Mouse (Mus musculus) urinary bladder, adult 2 months (tissue): ENCODE measurements around the gene Frat1. TPM values are rescaled to one million over a fixed set of nuclear protein-coding genes. Genes with fewer than 3 reads are reported as not detected.
"Not testable (repeated sequence)": the region's sequence is repeated elsewhere in the genome, so short reads cannot be mapped to it uniquely, and the experiment has no call there.

Source experiments
- DNase-seq: peaks from one replicate; pipeline ENCODE4 v3.0.0; 2022; ENCODE audit warnings: low spot score
- polyA plus RNA-seq: library from polyadenylated mRNA; depleted of rRNA; stranded (reverse); fragments of >200 nt; gene quantifications from 2 replicates; pipeline ENCODE4 v1.2.3, GENCODE M21; 2012

The Frat1 gene
- polyA plus RNA-seq, 1 experiment, result 0.95 TPM

DNA sequence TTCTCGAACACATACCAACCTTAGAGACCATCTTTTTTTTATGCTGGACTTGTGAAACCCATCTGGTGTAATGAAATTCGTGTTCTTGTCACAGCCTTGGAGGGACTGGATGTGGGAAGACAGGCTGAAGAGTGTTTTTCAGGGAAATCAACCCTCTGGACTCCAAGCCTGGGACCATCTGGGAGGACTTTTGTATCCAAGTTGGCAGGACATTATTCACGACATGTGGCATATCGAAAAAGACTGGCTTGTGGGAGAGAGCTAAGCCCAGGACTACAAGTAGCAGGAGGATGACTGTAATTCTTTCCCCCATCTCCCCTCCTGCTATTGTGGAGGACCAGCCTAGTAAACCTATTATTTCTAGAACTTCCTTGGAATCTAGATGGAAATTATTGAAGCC is 12.4 kb downstream of the Frat1 start:
- no peak for DNase-seq

- no peak for DNase-seq
These were observed 12.9 kb downstream of the Frat1 start for GRCm38 (mm10) chr19:41842706-41843105.

DNA sequence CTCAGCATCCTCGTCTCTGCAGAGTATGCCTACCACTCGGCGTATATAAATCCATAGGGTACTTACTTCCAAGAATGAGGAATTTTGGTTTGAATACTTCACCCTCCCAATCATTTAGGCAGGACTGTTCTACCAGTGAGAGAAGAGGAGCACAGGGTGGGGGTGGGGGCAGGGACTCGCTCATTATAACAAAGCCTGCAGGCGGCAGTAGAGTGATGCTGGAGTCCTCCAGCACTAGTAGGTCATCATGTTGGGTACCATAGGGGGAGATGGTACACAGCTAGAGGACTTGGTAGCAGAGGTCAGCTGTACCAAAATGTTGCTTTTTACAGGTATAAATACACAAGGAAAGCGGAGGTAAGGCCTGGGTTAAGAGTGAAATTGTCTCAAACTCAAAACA is 14.6 kb downstream of the Frat1 start:
- no peak for DNase-seq

GRCm38 (mm10) chr19:41846366-41847090 is 16.8 kb downstream of the Frat1 start:
- DNase-seq, result no peak

GRCm38 (mm10) chr19:41847091-41847581 is 17.4 kb downstream of the Frat1 start:
- DNase-seq, result peak; percentile 47

DNA sequence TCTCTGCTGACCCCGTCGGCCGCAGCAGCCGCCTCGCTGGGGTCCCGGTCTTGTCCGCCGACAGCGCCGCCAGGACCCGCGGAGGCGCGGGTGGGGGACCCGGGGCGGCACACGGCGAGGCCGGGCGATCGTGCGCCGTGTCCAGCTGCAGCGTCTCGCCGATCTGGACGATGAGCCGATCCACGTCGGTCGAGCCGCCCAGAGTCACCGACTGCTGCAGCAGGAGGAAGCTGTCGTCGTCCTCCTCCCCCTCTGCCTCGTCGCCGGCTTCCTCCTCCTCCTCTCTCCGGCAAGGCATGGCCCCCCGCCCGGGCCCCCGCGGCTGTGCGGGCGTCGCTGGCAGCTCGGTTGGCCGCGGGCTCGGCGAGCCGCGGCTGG is 17.8 kb downstream of the Frat1 start:
- DNase-seq, result not testable (repeated sequence)

DNA sequence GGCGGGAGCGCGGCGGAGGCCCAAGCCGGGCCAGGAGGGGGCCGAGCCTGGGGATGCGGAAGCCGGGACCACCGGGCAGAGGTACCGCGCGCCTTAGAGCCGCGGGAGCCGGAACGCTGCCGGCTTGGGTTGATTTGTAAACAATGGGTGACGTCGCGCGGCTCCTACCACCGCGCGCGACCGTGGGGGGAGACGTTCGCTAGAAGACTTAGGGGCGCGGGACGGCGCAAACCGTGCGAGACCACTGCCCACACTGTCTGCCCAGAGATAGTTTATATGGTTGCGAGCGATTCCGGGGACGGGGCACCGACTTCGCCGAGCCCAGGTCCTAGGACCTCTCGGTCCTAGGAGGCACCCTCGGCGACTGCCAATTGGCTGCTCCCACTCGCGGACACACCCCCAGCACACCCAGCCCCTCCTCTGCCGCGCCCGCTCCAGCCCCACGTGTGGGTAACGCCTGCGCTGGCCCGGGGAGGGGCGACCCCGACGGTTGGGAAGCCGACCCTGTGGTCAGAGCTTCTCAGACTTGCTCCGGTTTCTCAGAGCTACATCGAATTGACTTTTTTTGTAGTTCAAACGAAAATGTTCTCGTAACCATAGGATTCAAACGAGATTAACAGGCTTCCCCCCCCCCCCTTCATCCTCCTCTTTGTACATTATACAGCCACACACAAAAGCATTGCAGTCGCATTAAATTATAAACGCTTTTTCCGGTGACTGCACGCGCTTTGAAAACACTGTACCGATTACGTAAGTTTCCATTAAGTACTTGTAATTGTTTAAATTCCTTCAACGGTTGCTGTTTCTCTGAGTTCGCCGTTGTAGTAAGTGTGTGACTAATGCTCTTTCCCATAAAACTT is 18.5 kb downstream of the Frat1 start, which contains the start of gene Frat2:
TSS of gene Frat2 (minus strand) at position 141 of the 860 bp plus-strand sequence.
- peak; percentile 84 for DNase-seq

GRCm38 (mm10) chr19:41850021-41850718 is 20.4 kb downstream of the Frat1 start:
- DNase-seq, result no peak

DNA sequence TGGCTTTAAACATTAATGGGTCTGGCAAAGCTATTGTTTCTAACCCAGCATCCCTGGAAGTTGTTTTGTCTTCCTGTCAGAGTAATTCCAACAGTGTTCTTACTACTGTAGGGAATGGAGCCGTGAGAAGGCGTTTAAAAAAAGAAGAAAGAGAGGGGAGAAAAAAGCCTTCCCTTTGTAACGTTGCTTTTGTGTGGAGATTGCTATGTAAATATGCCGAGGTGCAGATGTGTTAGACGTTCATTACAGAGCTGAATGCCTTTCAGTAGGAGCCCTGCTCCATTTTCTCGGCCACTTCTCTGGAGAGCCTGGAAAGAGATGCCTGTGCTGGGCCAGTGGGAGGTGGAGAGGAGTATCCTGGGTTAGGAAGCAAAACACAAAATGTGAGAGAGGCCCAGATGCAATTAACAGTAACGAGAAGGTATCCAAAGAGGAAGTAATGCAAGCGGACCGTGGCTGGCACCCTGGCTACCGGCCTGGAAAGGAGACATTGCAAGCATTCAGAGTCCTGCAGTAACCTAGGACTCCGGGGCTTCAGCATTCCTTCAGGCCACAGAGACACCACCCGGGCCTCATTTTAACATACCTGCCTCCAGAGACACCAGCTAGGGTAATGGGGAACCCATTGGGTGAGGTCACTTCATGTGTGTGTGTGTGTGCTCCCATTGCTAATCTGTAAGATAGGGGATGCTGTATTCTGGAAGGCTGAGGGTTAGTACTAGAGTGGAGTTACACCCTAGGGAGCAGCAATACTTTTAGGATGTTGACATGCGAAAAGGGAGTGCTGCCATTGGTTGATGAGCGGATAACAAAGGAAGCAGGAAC is 21.2 kb downstream of the Frat1 start:
- DNase-seq, result no peak

DNA sequence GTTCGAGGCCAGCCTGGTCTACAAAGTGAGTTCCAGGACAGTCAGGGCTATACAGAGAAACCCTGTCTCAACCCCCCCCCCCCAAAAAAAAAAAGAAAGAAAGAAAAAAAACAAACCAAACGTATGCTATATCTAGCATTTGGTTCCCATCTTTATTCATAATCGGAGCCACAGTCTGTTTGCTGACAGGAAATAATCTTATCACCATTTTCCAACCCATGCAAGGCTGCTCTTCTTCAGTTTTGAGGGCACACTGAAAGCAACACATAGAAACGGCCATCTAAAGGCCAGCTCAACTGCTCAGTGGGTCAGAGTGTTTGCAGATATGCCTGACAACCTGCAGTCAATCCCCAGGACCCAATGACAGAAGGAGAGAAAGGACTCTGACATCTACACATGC is 22.7 kb downstream of the Frat1 start:
- no peak for DNase-seq

DNA sequence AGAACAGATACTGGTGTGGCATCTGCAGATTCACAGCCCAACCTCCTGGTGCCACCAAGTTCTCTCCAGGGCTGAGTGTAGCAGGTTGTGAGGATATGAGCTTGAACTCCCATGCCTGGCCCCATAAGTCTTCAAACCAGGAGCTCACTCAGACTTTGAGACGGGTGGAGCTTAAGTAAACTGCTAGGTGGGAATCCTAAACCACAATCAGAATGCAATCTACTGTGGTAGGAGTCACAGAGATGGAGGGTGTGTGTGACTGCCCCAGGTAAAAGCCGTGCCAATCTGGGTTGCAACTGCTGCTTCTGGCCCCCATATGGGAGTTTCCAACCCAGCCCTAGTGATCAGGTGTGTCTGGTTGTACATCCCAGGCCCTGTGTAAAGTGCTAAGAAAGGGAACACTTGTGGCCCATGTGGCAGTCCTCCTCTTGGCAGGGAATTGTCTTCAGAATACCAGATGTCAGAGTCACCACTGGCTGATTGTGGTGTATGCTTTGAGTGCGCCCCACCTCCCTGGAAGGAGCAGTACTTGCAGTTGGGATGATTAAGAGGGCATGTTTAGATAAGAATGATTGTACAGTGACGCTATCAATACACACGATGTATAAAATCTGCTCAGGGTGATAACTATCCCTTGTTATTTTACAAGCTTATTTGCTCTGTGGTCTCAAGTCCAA is 27.5 kb downstream of the Frat1 start:
- no peak for DNase-seq

GRCm38 (mm10) chr19:41857816-41858310 is 28.1 kb downstream of the Frat1 start:
- no peak for DNase-seq

DNA sequence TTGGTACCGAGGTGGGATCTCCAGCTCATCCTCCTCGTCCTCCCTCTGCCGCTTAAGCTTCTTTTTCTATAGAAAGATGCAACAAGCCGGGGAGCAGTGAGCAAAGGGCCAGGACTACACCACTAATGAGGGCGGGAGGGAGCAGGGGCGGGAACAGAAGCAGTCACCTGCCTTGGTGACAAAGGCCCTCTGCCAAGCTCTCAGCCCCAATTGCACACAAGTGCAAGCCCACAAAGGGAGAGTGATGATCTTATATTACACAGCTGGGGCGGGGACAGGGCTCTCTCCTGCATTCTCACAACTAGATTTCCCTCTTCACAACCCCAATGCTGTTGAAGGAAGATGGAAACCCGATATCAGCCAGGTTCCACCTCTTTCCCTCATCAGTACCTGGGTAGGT is 36.9 kb downstream of the Frat1 start:
- DNase-seq, result no peak

- DNase-seq, result no peak
These were observed 39.5 kb downstream of the Frat1 start for GRCm38 (mm10) chr19:41869296-41869695.

- not testable (repeated sequence) for DNase-seq
These were observed 40.2 kb downstream of the Frat1 start for GRCm38 (mm10) chr19:41869946-41870345.

DNA sequence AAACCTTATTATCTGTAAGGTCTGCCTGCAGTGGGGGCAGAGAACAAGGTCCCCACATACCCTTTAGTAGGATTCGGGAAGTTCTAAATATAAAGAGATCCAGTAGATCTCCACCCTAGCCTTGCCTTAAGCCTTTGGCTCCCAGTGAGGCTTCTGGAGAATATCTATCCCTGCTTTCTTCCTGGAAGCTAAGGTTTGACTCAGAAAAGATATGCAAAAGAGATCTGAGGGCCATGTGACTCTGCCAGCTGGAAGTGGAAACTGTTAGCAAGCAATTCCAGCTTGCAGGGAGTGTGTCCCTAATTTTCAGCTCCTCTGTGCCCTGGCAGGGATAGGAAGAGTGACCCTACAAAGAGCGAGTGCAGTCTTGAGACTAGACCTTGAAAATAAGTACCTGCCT is 42.5 kb downstream of the Frat1 start:
- DNase-seq, result no peak

GRCm38 (mm10) chr19:41874356-41874755 is 44.6 kb downstream of the Frat1 start:
- DNase-seq, result no peak

DNA sequence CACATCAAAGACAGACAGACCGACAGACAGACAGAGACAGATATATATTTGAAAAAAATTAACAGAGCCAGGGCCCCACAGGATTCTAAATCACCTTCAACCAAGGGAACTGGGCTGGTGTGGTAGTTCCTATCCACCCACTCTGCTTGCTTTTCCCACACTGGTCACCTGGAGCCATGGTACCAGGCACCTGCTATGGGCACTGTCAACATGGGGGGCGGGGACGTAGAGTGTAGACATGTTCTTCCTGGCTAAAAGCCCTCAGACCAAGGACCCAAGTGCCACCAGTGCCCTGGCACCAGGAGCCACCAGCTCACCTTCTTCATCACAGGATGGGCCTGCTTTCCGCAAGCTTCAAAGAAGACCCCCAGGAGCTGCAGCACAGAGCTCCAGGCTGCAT is 52.1 kb downstream of the Frat1 start:
- no peak for DNase-seq
